Mouse (Mus musculus) forebrain, embryonic 10.5 days (tissue): ENCODE measurements around the gene Slfnl1. TPM values are rescaled to one million over a fixed set of nuclear protein-coding genes. Genes with fewer than 3 reads are reported as not detected.
A peak's percentile ranks its signal among the peaks of the same experiment; 100 is the strongest.

Source experiments
- DNase-seq: peaks from one replicate; pipeline ENCODE4 v3.0.0-alpha.2; 2017; ENCODE audit warnings: low spot score; ENCODE audit errors: extremely low spot score
- H3K27ac ChIP-seq: fragments of 300-500 bp; sonication (generic); 2 replicates; pipeline ENCODE4 v1.5.1; 2016; ENCODE audit warnings: mild to moderate bottlenecking
- H3K27me3 ChIP-seq: fragments of 300-500 bp; sonication (generic); 2 replicates; pipeline ENCODE4 v1.6.1; 2016; ENCODE audit warnings: mild to moderate bottlenecking; ENCODE audit not compliant: poor library complexity, severe bottlenecking
- H3K36me3 ChIP-seq: fragments of 300-500 bp; sonication (generic); replicated peaks from 2 replicates; pipeline ENCODE4 v1.6.1; 2016; ENCODE audit warnings: mild to moderate bottlenecking, moderate library complexity
- H3K4me1 ChIP-seq: fragments of 300-500 bp; sonication (generic); 2 replicates; pipeline ENCODE4 v1.6.1; 2016
- H3K4me3 ChIP-seq: fragments of 300-500 bp; sonication (generic); 2 replicates; pipeline ENCODE4 v1.5.1; 2016; ENCODE audit warnings: mild to moderate bottlenecking, moderate library complexity
- H3K9me3 ChIP-seq: fragments of 300-500 bp; sonication (generic); 2 replicates; pipeline ENCODE4 v1.6.1; 2016; ENCODE audit warnings: mild to moderate bottlenecking, moderate library complexity
- WGBS: fragments of 180-500 bp; shearing (Covaris S2); methylation state at CpG from one replicate; pipeline ENCODE4 v1.1.7; 2016; 5-methylcytosine and 5-hydroxymethylcytosine counted together
- polyA plus RNA-seq: library from polyadenylated mRNA; unstranded; fragments of >200 nt; fragmentation: Nextera tagmentation; extraction: Ambion mirVana; gene quantifications from 2 replicates; pipeline ENCODE4 v1.2.1, GENCODE M21; 2016

The Slfnl1 gene
- polyA plus RNA-seq, 1 experiment from 2014 or later, result not detected

DNA sequence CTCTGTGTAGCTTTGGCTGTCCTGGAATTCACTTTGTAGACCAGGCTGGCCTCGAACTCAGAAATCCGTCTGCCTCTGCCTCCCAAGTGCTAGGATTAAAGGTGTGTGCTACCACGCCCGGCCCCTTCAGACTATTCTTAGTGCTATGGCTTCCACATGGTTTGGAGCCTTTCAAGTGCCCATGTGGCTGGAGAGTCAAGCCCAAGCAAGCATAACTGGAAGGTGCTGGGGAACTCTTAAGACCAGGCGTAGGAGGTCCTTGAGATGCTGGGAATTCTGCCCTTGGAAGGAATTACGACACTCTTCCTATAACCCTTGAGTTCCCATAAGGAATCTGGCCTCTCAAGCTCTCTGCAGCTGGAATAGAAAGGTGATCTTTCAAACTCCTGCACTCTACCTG lies 24.6 kb downstream of the Slfnl1 start:
- H3K4me3 ChIP-seq, result no peak overlapping the region
- H3K4me1 ChIP-seq, result no peaks in the 10 kb centered on the region
- WGBS, result 94% methylated on average over 6 of the region's 6 CpGs
- H3K27me3 ChIP-seq, result no peaks in the 10 kb centered on the region
- H3K9me3 ChIP-seq, result no peaks in the 10 kb centered on the region
- DNase-seq, result no peak
- no peak overlapping the region for H3K27ac ChIP-seq
- peaks cover 98% of the 10 kb centered on the region for H3K36me3 ChIP-seq

DNA sequence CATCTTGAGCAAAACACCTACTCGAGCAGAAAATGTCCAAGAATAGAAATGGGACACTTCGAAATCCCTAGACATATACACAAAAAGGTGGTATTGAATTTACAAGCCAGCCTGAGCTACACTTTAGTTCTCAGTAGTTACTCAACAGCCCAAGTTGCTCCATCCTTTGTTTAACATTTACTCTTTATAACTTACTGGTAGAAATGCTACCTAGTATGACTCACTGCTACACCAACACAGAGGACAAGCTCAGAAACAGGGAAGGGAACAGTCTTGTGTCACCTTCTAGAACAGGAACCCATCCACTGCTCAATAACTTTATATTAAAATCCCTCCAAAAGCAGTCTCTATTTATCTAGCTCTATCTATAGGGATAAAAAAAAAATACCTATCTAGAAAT lies 33.7 kb downstream of the Slfnl1 start:
- 90% methylated on average over 2 of the region's 2 CpGs for WGBS
- H3K4me3 ChIP-seq, result no peak overlapping the region
- peaks cover 30% of the 10 kb centered on the region for H3K4me1 ChIP-seq
- H3K9me3 ChIP-seq, result no peaks in the 10 kb centered on the region
- H3K27ac ChIP-seq, result no peak overlapping the region
- H3K36me3 ChIP-seq, result peaks cover 71% of the 10 kb centered on the region
- no peaks in the 10 kb centered on the region for H3K27me3 ChIP-seq
- DNase-seq, result no peak

DNA sequence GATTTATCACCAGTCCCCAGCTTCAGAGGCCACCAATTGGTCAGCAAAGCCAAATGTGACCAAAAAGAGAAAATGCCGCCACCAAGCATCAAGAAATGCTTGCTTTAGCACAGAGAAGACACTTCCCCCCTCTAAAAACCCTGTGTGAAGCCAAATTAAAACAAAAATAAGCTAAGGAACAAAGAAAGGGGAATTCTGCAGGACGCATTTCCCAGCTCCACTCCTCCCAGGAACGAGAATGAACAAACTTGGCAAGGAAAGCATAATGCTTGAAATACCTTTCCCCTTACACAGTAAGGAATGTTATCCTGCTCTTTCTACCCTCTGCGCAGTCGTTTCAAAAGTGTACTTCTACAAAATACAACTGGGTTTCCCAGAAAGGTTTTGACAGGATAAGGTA lies 36.0 kb downstream of the Slfnl1 start:
- Histone ChIP-seq H3K36me3 (peaks cover 48% of the 10 kb centered on the region), H3K9me3 (no peaks in the 10 kb centered on the region), H3K27ac (no peak overlapping the region), H3K27me3 (peaks cover 5% of the 10 kb centered on the region; the same call in 1 of the 2 replicates), H3K4me1 (peaks cover 37% of the 10 kb centered on the region), H3K4me3 (peak overlapping the region; percentile 85)
- DNase-seq, result no peak
- 78% methylated on average over 5 of the region's 5 CpGs for WGBS

DNA sequence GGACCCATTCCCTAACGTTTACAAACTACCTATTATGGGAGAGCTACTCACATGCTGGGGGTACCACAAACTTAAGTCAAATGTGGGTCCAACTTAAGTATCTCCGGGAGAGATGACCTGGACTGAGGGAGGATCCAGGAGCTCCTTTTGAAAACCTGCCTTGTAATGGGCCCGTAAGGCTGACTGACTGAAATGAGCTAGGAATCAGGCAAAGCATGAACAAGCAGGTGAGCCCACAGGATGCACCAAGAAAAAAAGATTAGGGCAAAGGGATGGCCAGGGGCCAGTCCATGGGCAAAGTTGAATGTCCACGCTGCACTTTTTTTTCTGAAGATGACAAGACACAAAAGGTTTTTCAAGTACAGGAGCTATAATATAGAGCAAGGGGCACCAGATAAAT lies 37.0 kb downstream of the Slfnl1 start:
- Histone ChIP-seq H3K27ac (peak overlapping the region; percentile 99), H3K36me3 (peaks cover 38% of the 10 kb centered on the region), H3K4me3 (peak overlapping the region; percentile 85), H3K27me3 (peaks cover 5% of the 10 kb centered on the region; the same call in 1 of the 2 replicates), H3K9me3 (no peaks in the 10 kb centered on the region), H3K4me1 (peaks cover 37% of the 10 kb centered on the region)
- 9% methylated on average over 4 of the region's 4 CpGs for WGBS
- no peak for DNase-seq

DNA sequence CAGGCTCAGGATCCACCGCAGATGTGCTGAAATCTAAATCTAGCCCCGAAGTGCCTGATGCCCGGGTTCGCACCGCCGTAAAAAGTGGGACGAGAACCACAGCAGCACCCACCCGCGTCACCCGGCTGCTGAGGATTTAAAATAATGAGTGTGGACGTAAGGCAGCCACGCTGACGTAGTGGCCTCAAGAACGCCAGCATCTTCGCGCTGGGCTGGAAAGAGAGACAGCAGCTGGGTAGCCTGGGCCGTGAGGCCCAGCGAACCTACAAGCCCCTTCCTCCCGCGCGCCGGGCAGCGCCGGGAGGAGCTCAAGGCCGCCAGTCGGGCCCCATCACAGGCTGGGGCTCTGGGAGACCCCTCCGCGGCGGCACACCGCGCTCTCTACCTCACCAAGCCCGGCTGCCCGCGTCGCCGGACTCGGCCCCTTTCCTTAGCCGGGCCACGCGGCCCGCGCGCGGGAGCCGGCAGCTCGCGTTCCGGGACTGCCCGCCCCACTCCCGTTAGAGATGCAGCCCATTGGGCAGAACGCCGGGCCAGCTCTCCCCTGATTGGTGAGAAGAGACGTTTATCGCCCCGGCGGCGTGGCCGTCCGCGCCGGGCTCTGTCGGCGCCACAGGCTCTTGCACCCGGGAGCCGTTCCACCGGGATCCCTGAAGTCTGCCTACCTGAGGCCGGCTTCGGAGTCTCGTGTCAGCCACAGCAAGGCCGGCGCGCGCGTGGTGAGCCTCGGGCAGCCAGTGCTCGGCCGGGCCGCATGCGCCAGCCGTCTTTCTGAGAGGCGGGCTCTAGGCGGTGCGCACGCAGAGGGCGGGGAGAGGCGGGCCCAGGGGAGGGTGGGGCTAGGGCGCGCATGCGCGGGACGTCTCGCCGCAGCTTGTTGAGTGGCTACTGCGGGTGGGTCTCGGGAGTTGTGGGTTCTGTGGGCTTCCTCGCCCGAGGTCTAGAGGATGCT lies 37.7 kb downstream of the Slfnl1 start, which contains the start of gene Ctps:
Ctps (minus strand) TSS at position 791 of the 952 bp plus-strand sequence.
- H3K36me3 ChIP-seq, result peaks cover 30% of the 10 kb centered on the region
- H3K9me3 ChIP-seq, result no peaks in the 10 kb centered on the region
- H3K4me3 ChIP-seq, result peak within 1 kb of the TSS; percentile 85
- under 1% methylated on average over 97 of the region's 97 CpGs for WGBS
- peaks cover 37% of the 10 kb centered on the region for H3K4me1 ChIP-seq
- peak within 1 kb of the TSS; percentile 99 for H3K27ac ChIP-seq
- peaks cover 5% of the 10 kb centered on the region; the same call in 1 of the 2 replicates for H3K27me3 ChIP-seq
- peak; percentile 98 for DNase-seq

DNA sequence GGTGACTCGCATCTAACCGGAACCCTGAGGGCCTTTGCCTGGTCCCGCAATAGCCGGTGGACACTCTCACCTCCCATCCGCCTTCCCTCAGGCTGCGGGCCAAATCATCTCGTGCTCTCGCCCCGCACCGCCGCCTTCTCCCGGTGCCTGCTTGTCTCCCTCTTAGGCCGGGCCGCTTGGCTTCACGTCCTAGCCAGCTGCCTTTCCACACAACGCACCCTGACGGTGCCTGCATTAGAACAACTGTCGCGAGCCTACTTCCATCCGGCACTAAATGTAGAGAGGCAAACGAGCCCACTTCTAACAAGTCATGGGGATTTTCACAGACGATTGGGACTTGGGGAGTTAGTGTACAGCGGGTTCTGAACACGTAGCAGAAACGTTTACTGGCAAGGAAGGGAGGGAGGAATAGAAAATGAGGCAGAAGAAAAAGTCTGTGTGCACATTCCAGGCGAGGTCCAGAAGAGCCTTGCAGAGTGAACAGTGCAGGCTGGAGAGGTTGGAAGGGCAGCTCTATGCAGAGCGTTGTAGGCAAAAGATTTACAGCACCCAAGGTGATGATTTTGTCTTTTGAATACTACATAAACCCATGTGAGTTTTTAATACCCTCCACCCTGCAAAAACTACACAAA lies 38.5 kb downstream of the Slfnl1 start:
- Histone ChIP-seq H3K27ac (peak overlapping the region; percentile 99), H3K4me3 (peak overlapping the region; percentile 85), H3K4me1 (peaks cover 37% of the 10 kb centered on the region), H3K9me3 (no peaks in the 10 kb centered on the region), H3K27me3 (peaks cover 5% of the 10 kb centered on the region; the same call in 1 of the 2 replicates), H3K36me3 (peaks cover 22% of the 10 kb centered on the region)
- 1% methylated on average over 27 of the region's 27 CpGs for WGBS
- DNase-seq, result no peak

DNA sequence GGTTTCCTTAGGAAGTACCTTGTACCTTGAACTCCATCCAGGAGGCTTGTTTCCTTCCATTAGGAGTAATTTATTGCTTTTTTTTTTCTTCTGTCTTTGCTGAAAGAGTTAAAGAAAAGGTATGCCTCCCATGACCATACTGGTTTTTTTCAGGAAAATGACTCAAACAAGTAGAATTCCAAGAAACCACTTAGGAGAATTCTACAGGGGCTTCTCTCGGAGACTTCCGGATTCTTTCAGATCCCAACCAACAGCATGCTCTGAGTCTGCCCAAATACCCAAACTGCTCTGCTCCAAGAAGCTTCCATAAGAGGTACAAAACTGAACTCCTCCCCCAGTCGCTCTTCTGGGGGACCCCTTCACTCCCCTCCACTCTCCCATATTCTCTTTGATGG lies 39.0 kb downstream of the Slfnl1 start:
- H3K27me3 ChIP-seq, result peaks cover 5% of the 10 kb centered on the region; the same call in 1 of the 2 replicates
- DNase-seq, result no peak
- H3K4me3 ChIP-seq, result peak overlapping the region; percentile 85; the same call in 1 of the 2 replicates
- 79% methylated on average over 3 of the region's 3 CpGs for WGBS
- peaks cover 18% of the 10 kb centered on the region for H3K36me3 ChIP-seq
- peaks cover 37% of the 10 kb centered on the region for H3K4me1 ChIP-seq
- no peaks in the 10 kb centered on the region for H3K9me3 ChIP-seq
- H3K27ac ChIP-seq, result no peak overlapping the region

DNA sequence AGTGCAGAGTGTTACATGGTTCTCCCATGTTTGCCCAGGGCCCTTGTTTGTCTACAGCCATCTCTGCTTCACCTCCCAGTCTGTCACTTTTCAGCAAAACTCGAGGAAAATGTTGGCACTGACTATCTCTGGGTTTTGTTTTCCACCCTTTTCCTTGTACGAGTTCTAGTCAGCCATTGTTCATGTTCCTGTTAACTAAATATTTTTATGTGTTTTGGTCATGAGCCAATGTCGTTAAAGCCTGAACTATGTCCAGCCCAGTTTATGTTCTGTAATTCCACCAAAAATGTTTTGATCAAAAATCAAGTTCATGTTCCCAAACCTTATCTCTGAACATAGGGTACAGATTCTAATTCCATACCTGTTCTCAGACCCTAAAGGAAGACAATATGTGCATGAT lies 39.7 kb downstream of the Slfnl1 start:
- peaks cover 36% of the 10 kb centered on the region for H3K4me1 ChIP-seq
- H3K36me3 ChIP-seq, result peaks cover 12% of the 10 kb centered on the region
- H3K27ac ChIP-seq, result no peak overlapping the region
- no peak for DNase-seq
- WGBS, result 83% methylated on average over 3 of the region's 3 CpGs
- H3K4me3 ChIP-seq, result no peak overlapping the region
- H3K27me3 ChIP-seq, result peaks cover 5% of the 10 kb centered on the region; the same call in 1 of the 2 replicates
- no peaks in the 10 kb centered on the region for H3K9me3 ChIP-seq

DNA sequence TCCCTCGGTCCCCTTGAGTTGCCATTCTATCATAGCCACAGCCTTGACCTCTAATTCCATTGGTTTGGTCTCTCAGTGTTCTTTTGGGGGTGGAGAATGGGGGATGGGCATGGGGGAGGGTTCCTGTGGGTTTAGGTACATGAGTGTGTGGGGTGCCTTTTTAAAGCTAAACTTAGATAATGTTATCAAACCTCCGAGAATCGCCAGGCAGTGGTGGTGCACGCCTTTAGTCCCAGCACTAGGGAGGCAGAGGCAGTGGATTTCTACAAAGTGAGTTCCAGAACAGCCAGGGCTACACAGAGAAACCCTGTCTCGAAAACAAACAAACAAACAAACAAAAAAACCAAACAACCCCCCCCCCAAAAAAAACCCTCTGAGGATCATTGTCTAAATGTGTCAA lies 48.9 kb downstream of the Slfnl1 start:
- Histone ChIP-seq H3K36me3 (no peaks in the 10 kb centered on the region), H3K27ac (no peak overlapping the region), H3K27me3 (peaks cover 5% of the 10 kb centered on the region; the same call in 1 of the 2 replicates), H3K4me1 (peaks cover 3% of the 10 kb centered on the region; the same call in 1 of the 2 replicates), H3K9me3 (no peaks in the 10 kb centered on the region), H3K4me3 (no peak overlapping the region)
- no peak for DNase-seq
- 87% methylated on average over 5 of the region's 5 CpGs for WGBS

DNA sequence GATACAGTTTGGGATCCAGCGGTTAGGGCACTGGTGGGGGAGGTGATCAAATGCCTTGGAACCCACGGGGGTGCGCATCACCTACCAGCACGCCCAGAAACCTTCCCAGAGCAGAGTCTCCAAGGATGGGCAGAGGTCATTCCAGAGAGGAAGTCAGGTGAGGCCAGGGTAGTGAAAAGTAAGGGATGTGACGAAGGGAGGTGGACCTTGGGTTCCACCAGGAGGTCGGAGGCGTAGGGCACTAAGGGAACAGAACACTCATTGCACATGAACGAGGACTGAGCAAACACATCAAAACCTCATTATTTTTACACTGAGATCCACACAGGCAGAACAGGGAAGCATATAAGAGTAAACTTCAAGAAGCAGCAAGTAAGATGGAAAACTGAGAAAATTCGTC lies 49.7 kb downstream of the Slfnl1 start:
- WGBS, result 88% methylated on average over 9 of the region's 9 CpGs

More for the DNA sequence above, 49.7 kb downstream of the Slfnl1 start:
- H3K9me3 ChIP-seq, result no peaks in the 10 kb centered on the region
- DNase-seq, result no peak
- H3K4me1 ChIP-seq, result peaks cover 3% of the 10 kb centered on the region; the same call in 1 of the 2 replicates
- H3K27me3 ChIP-seq, result peaks cover 5% of the 10 kb centered on the region; the same call in 1 of the 2 replicates
- H3K4me3 ChIP-seq, result no peak overlapping the region
- H3K36me3 ChIP-seq, result no peaks in the 10 kb centered on the region
- H3K27ac ChIP-seq, result no peak overlapping the region
